Mouse (Mus musculus) inflammation-experienced regulatory T-cells (primary cell): ENCODE results near the gene Tgfbr2. TPM values are rescaled to one million over a fixed set of nuclear protein-coding genes. Genes with fewer than 3 reads are reported as not detected.

Experiments
- polyA plus RNA-seq, 2 experiments: library from polyadenylated mRNA; unstranded; fragments of 100-300 nt; shearing (Covaris generic); gene quantifications; one replicate each; pipeline ENCODE4 v1.2.1; 2017

Gene Tgfbr2
- 100 to 1,000 TPM; 130 to 174 TPM for polyA plus RNA-seq

GRCm38 (mm10) chr9:116174481-116175461 lies at the start of gene Tgfbr2:
TSS of gene Tgfbr2 (minus strand) at chr9:116175360.

